Mouse (Mus musculus) spleen, adult 2 months (tissue): ENCODE data around the gene Mettl6. TPM values are rescaled to one million over a fixed set of nuclear protein-coding genes. Genes with fewer than 3 reads are reported as not detected.

Source experiments
- DNase-seq, 2 experiments: peaks; one replicate each; pipeline versions ENCODE4 v3.0.0 to v3.0.0-alpha.2; 2012 to 2021; ENCODE audit warnings: low spot score in 2 of 2, low read depth in 1 of 2
- H3K27ac ChIP-seq: fragments of 200-500 bp; 2 replicates; pipeline ENCODE4 v1.5.1; 2012; ENCODE audit warnings: low read length, inconsistent platforms; ENCODE audit not compliant: insufficient read depth
- H3K27me3 ChIP-seq: fragments of 200-500 bp; 2 replicates; pipeline ENCODE4 v1.6.1; 2012; ENCODE audit warnings: mild to moderate bottlenecking, moderate library complexity, low read length, inconsistent platforms; ENCODE audit not compliant: control insufficient read depth, insufficient read depth
- H3K36me3 ChIP-seq: fragments of 200-500 bp; 2 replicates; pipeline ENCODE4 v1.6.1; 2012; ENCODE audit warnings: mild to moderate bottlenecking, low read length, inconsistent platforms; ENCODE audit not compliant: control insufficient read depth, insufficient read depth
- H3K4me1 ChIP-seq: fragments of 200-500 bp; 2 replicates; pipeline ENCODE4 v1.6.1; 2011; ENCODE audit warnings: inconsistent platforms; ENCODE audit not compliant: control insufficient read depth, insufficient read depth, insufficient read length
- H3K4me3 ChIP-seq: fragments of 200-500 bp; 2 replicates; pipeline ENCODE4 v1.5.1; 2011; ENCODE audit warnings: mild to moderate bottlenecking, inconsistent platforms; ENCODE audit not compliant: insufficient read depth, insufficient read length; ENCODE audit errors: extremely low read depth
- CTCF ChIP-seq: fragments of 200-500 bp; IDR thresholded peaks from 2 replicates; pipeline ENCODE4 v1.5.1; 2011; ENCODE audit warnings: mild to moderate bottlenecking, inconsistent platforms; ENCODE audit not compliant: insufficient read depth, insufficient read length, insufficient replicate concordance; ENCODE audit errors: extremely low read depth
- POLR2A ChIP-seq: fragments of 200-500 bp; IDR thresholded peaks from 2 replicates; pipeline ENCODE4 v1.6.1; 2011; ENCODE audit warnings: low read depth, low read length, inconsistent platforms
- WGBS: fragments of 180-500 bp; shearing (Covaris S2); methylation state at CpG from one replicate; pipeline ENCODE4 v1.1.7; 2018; 5-methylcytosine and 5-hydroxymethylcytosine counted together
- polyA plus RNA-seq: library from polyadenylated mRNA; depleted of rRNA; stranded (reverse); fragments of >200 nt; gene quantifications from 2 replicates; pipeline ENCODE4 v1.2.3, GENCODE M21; 2012; rRNA removed

Gene Mettl6
- polyA plus RNA-seq = 5.8 and 7.1 TPM in 2 replicates

DNA sequence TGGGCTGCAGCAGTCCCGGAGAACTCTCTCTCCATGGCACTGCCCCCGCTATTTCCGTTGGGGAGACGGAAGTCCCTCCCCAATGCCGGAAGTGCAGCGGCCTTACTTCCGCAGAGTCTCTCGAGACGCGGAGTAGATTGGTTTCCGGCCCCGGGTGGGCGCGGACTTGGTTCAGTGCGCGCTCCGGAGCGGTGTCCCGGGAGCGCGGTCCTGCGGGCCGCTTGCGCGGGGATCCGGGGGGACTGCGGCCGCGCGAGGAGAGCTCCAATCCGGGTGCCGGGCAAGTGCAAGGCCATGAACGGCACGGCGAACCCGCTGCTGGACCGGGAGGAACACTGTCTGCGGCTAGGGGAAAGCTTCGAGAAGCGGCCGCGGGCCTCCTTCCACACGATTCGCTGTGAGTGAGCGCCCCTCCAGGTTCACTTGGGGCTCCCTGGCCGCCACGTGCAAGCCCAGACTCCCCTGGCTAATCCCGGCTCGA, at the start of gene Mettl6:
TSS of gene Mettl6 (minus strand) at position 66 of the 481 bp plus-strand sequence.
- peaks cover 7% of the 10 kb centered on the region; the same call in 1 of the 2 replicates for H3K36me3 ChIP-seq
- peaks cover 11% of the 10 kb centered on the region; the same call in 1 of the 2 replicates for H3K4me1 ChIP-seq
- under 1% methylated on average over 49 of the region's 49 CpGs for WGBS
- DNase-seq = peak; percentile 79 to 88
- H3K27ac ChIP-seq = peak within 1 kb of the TSS; percentile 88
- H3K27me3 ChIP-seq = no peaks in the 10 kb centered on the region
- H3K4me3 ChIP-seq = peak within 1 kb of the TSS; percentile 98
- TF ChIP-seq POLR2A (peak; percentile 14; the same call in 1 of the 2 replicates), CTCF (no peak)

DNA sequence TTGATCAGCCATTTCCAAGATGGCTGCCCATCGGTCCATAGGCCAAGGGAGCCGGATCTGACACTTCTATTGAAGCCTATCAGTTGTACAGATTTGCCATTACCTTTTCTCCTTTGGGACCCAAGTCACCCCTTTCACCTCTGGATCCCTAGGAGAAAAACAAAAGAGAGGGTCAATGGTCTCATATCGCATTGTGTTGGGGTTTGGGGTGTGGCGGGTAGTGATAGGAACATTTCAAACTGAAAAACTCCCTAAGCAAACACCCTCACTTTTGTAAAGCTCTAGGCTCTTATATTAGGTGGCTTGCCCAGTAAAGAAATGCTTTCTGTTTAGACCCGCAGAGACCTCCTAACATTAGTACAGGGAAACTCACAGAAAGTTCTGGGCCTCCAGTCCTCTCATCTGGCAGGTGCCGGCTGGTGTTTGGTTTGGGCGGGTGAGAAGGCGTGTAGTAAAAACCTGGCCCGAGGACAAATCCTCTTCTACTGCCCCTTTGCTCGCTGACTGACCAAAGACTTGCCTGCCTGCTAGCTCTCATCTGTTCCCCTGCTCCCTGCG, 49.1 kb upstream of the Mettl6 start:
- Histone ChIP-seq H3K36me3 (no peaks in the 10 kb centered on the region), H3K4me3 (no peak overlapping the region), H3K4me1 (no peaks in the 10 kb centered on the region), H3K27me3 (no peaks in the 10 kb centered on the region), H3K27ac (no peak overlapping the region)
- DNase-seq = no peak
- WGBS = 93% methylated on average over 11 of the region's 11 CpGs
- TF ChIP-seq POLR2A (no peak), CTCF (no peak)

DNA sequence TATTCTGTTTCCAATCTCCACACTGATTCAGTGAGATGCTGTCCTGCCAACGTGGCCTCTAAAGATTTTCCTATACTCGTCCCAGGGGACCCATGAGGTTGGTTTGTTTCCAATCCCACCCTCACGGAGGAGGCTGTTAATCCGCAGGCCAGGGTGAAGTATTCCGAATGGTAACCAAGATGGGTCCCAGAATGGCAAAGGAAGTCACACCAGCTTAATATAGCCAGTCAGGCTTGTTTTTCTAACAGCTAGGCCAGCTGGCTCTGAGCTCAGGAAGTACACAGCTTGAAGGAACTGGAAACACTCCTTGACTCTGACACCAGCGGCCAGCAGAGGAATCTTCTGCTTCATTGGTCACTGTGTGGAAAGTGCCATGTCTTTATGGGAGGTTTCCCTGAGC, 42.5 kb upstream of the Mettl6 start:
- no peak overlapping the region for H3K4me3 ChIP-seq
- no peaks in the 10 kb centered on the region for H3K27me3 ChIP-seq
- H3K4me1 ChIP-seq = peaks cover 17% of the 10 kb centered on the region; the same call in 1 of the 2 replicates
- 0 out of 2 replicates have a peak overlapping the region, but pooled peaks have one; percentile 18 for H3K27ac ChIP-seq
- peak in 1 of 2 experiments; percentile 17 for DNase-seq
- 33% methylated on average over 6 of the region's 6 CpGs for WGBS
- no peak for TF ChIP-seq CTCF
- no peak for TF ChIP-seq POLR2A
- no peaks in the 10 kb centered on the region for H3K36me3 ChIP-seq

DNA sequence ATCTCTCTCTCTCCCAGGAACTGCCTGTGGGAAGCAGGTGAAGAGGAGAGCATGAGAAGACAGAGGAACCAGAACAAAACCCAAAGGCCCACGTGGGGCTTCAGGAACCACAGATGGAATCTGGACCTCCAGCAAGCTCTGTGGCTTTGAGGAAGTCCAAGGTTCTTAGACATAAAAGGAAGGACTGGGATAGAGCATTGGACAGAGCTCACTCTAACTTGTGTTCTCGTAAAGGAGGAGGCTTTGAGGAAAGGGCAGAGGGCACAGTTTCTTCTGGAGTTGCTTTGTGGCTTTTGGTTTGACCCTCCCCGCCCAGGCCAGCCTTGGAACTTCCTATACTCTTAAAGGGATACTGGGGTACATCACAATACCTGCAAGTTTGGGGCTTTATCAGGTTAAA, 37.8 kb upstream of the Mettl6 start:
- 49% methylated on average over 3 of the region's 3 CpGs for WGBS
- Histone ChIP-seq H3K27me3 (no peaks in the 10 kb centered on the region), H3K27ac (no peak overlapping the region), H3K4me1 (peaks cover 25% of the 10 kb centered on the region; the same call in 1 of the 2 replicates), H3K4me3 (no peak overlapping the region), H3K36me3 (no peaks in the 10 kb centered on the region)
- no peak for TF ChIP-seq POLR2A
- TF ChIP-seq CTCF = no peak
- no peak for DNase-seq

DNA sequence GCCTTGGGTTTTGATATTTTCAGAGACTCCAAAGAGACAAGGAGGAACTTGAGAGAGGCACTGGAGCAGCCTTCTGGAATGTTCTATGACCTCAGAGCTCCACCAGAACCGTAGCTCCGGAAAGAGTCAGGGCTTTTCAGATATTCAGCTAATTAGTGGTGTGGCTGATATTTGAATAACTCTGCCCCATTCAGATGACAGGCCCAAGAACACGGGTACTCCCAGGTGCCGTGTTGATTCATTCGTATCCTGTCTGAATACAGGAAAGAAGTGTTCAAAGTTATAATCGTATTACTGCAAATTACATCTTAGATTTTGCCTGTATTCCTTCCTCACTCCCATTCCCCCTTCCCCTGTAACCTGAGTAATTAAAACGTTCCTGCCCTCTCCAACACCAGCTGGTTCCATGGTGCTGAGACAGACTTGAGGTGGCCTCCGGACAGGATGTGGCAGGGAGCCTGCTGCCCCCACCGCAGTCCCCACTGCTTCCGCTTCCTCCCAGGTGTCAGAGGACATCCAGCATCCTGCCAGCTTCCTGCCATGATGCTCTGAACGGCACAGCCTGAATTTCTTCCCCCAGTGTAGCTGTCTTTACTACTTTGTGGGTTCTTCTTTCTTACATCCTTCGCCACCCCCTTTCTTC, 36.8 kb upstream of the Mettl6 start:
- Histone ChIP-seq H3K4me3 (peak overlapping the region; percentile 34), H3K27me3 (no peaks in the 10 kb centered on the region), H3K4me1 (peaks cover 16% of the 10 kb centered on the region; the same call in 1 of the 2 replicates), H3K36me3 (no peaks in the 10 kb centered on the region), H3K27ac (peak overlapping the region; percentile 51)
- no peak for TF ChIP-seq CTCF
- TF ChIP-seq POLR2A = no peak; the same call in 1 of the 2 replicates
- DNase-seq = peak; percentile 66 to 77
- WGBS = 10% methylated on average over 12 of the region's 12 CpGs

DNA sequence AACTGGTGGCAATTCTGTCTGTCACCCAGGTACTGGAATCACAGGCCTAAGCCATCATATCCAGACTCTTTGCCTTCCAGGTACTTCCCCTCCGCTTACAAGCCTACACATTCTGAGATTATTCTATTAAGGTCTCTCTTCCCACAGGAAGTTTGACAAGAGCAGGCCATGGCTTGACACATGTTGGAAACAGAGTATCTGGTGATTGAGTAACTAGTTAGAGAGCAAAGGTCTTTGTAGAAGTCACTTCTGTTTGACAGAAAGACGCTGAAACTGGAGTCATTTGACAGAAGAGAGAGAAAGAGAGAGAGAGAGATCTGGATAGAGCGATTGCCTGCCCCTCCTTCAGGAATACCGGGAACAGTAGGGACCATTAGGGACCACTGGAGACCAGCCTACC, 36.0 kb upstream of the Mettl6 start:
- WGBS = 80% methylated on average over 4 of the region's 4 CpGs
- no peaks in the 10 kb centered on the region for H3K36me3 ChIP-seq
- DNase-seq = no peak
- no peak overlapping the region for H3K4me3 ChIP-seq
- H3K27ac ChIP-seq = no peak overlapping the region
- H3K27me3 ChIP-seq = no peaks in the 10 kb centered on the region
- H3K4me1 ChIP-seq = peaks cover 14% of the 10 kb centered on the region; the same call in 1 of the 2 replicates
- TF ChIP-seq POLR2A (no peak), CTCF (no peak)
